Mouse (Mus musculus): ENCODE results near the gene Rln3. TPM values are rescaled to one million over a fixed set of nuclear protein-coding genes. Genes with fewer than 3 reads are reported as not detected.
A peak's percentile ranks its signal among the peaks of the same experiment; 100 is the strongest.

The Rln3 gene
- polyA plus RNA-seq, 1 experiment from 2014 or later = 1.0 TPM

MicroRNA genes within 50 kb of the gene (microRNA counts, 519-probe panel; counts per million panel counts)
- microRNA mmu-miR-1199 = not detected
- microRNA mmu-miR-709 = 2,290 counts per million, percentile 51 among the panel's probes with 10 or more counts

Small RNAs within 50 kb of the gene (microRNA-seq; reads per million reads assigned to microRNA genes)
- gene Mir1199 = not detected
- not detected for gene Mir709
- gene Mir8111 = 0.52 reads per million

Other genes starting within 250 kb of the Rln3 start
- gene Adgrl1, start 144.9 kb downstream of the Rln3 start, polyA plus RNA-seq (2015; fragmentation: Nextera tagmentation; extraction: Ambion mirVana) = 43.0 and 54.1 TPM in 2 replicates
- gene Gm10644, start 89.8 kb downstream of the Rln3 start, polyA plus RNA-seq (2015; fragmentation: Nextera tagmentation; extraction: Ambion mirVana) = 1.1 TPM in 2 replicates
- gene Asf1b, start 89.5 kb downstream of the Rln3 start, polyA plus RNA-seq (2015; fragmentation: Nextera tagmentation; extraction: Ambion mirVana) = 8.0 and 24.4 TPM in 2 replicates
- 234 and 256 TPM in 2 replicates for gene Prkaca, start 72.0 kb downstream of the Rln3 start, polyA plus RNA-seq (2015; fragmentation: Nextera tagmentation; extraction: Ambion mirVana)
- gene Samd1, start 47.3 kb downstream of the Rln3 start, polyA plus RNA-seq (2015; fragmentation: Nextera tagmentation; extraction: Ambion mirVana) = 7.9 and 8.4 TPM in 2 replicates
- 0.82 and 1.2 TPM in 2 replicates for gene 1700067K01Rik, start 43.5 kb downstream of the Rln3 start, polyA plus RNA-seq (2015; fragmentation: Nextera tagmentation; extraction: Ambion mirVana)
- 0.69 and 1.6 TPM in 2 replicates for gene 2210011C24Rik, start 32.8 kb downstream of the Rln3 start, polyA plus RNA-seq (2015; fragmentation: Nextera tagmentation; extraction: Ambion mirVana)
- 14.1 and 17.0 TPM in 2 replicates for gene Palm3, start 23.5 kb downstream of the Rln3 start, polyA plus RNA-seq (2015; fragmentation: Nextera tagmentation; extraction: Ambion mirVana)
- gene Il27ra, start 2.4 kb downstream of the Rln3 start, polyA plus RNA-seq (2015; fragmentation: Nextera tagmentation; extraction: Ambion mirVana) = 0.37 and 1.7 TPM in 2 replicates
- gene Gm10643, start 20.1 kb upstream of the Rln3 start, polyA plus RNA-seq (2015; fragmentation: Nextera tagmentation; extraction: Ambion mirVana) = 1.4 and 1.8 TPM in 2 replicates
- 8.7 and 9.5 TPM in 2 replicates for gene Rfx1, start 21.8 kb upstream of the Rln3 start, polyA plus RNA-seq (2015; fragmentation: Nextera tagmentation; extraction: Ambion mirVana)
- gene Dcaf15, start 59.8 kb upstream of the Rln3 start, polyA plus RNA-seq (2015; fragmentation: Nextera tagmentation; extraction: Ambion mirVana) = 18.5 and 21.6 TPM in 2 replicates
- gene Podnl1, start 81.0 kb upstream of the Rln3 start, polyA plus RNA-seq (2015; fragmentation: Nextera tagmentation; extraction: Ambion mirVana) = 0.47 and 0.49 TPM in 2 replicates
- 41.3 and 43.7 TPM in 2 replicates for gene Cc2d1a, start 102.9 kb upstream of the Rln3 start, polyA plus RNA-seq (2015; fragmentation: Nextera tagmentation; extraction: Ambion mirVana)
- 2.0 and 2.6 TPM in 2 replicates for gene 4930432K21Rik, start 103.0 kb upstream of the Rln3 start, polyA plus RNA-seq (2015; fragmentation: Nextera tagmentation; extraction: Ambion mirVana)
- 7.4 and 11.9 TPM in 2 replicates for gene Nanos3, start 140.2 kb upstream of the Rln3 start, polyA plus RNA-seq (2015; fragmentation: Nextera tagmentation; extraction: Ambion mirVana)
- gene Zswim4, start 192.1 kb upstream of the Rln3 start, polyA plus RNA-seq (2015; fragmentation: Nextera tagmentation; extraction: Ambion mirVana) = 14.8 and 16.0 TPM in 2 replicates
- gene D8Ertd738e, start 204.7 kb upstream of the Rln3 start, polyA plus RNA-seq (2015; fragmentation: Nextera tagmentation; extraction: Ambion mirVana) = 263 and 280 TPM in 2 replicates
- gene Mri1, start 212.3 kb upstream of the Rln3 start, polyA plus RNA-seq (2015; fragmentation: Nextera tagmentation; extraction: Ambion mirVana) = 51.5 and 58.8 TPM in 2 replicates
- gene Ccdc130, start 225.4 kb upstream of the Rln3 start, polyA plus RNA-seq (2015; fragmentation: Nextera tagmentation; extraction: Ambion mirVana) = 22.1 and 23.0 TPM in 2 replicates